Comparison of ENCODE assay signal across 38 mouse cellular contexts in genomic region chr11:46366357-46366756, GRCm38 (mm10). TPM values are rescaled to one million over a fixed set of nuclear protein-coding genes. Genes with fewer than 3 reads are reported as not detected.
"Had no signal": no experiment of that assay in that cellular context is flagged by ENCODE, and none has a peak within 500 bp of the region (broad histone marks: within the 10 kb centered on the region; RNA-seq: fewer than 3 reads in every experiment).

No protein-coding gene starts in this region.

- H3K36me3 ChIP-seq: heart, embryonic 13.5 days; heart, embryonic 15.5 days; hindbrain, embryonic 13.5 days; intestine, embryonic 15.5 days; limb, embryonic 13.5 days; limb, embryonic 15.5 days; liver, embryonic 13.5 days had no signal

- H3K4me2 ChIP-seq: heart, embryonic 11.5 days; heart, embryonic 13.5 days; heart, embryonic 15.5 days; hindbrain, embryonic 13.5 days; intestine, embryonic 15.5 days; limb, embryonic 13.5 days; limb, embryonic 15.5 days; liver, embryonic 13.5 days had no signal

- H3K27ac ChIP-seq: gastrocnemius, adult 2 months; heart, adult 2 months; heart, embryonic 13.5 days; heart, embryonic 15.5 days; hindbrain, embryonic 13.5 days; intestine, embryonic 15.5 days; layer of hippocampus, adult 2 months; limb, embryonic 13.5 days; limb, embryonic 15.5 days; liver, embryonic 13.5 days had no signal

- H3K27me3 ChIP-seq: heart, embryonic 13.5 days; heart, embryonic 15.5 days; hindbrain, embryonic 13.5 days; intestine, embryonic 15.5 days; limb, embryonic 13.5 days; limb, embryonic 15.5 days; liver, embryonic 13.5 days had no signal

- H3K9ac ChIP-seq: heart, embryonic 13.5 days; heart, embryonic 15.5 days; hindbrain, embryonic 13.5 days; intestine, embryonic 15.5 days; limb, embryonic 13.5 days; limb, embryonic 15.5 days; liver, embryonic 13.5 days had no signal

- H3K9me3 ChIP-seq: heart, embryonic 13.5 days; heart, embryonic 15.5 days; hindbrain, embryonic 13.5 days; intestine, embryonic 15.5 days; limb, embryonic 13.5 days; limb, embryonic 15.5 days; liver, embryonic 13.5 days had no signal

- H3K4me3 ChIP-seq: gastrocnemius, adult 2 months; heart, adult 2 months; heart, embryonic 13.5 days; heart, embryonic 15.5 days; hindbrain, embryonic 13.5 days; intestine, embryonic 15.5 days; layer of hippocampus, adult 2 months; limb, embryonic 13.5 days; limb, embryonic 15.5 days; liver, embryonic 13.5 days had no signal

- H3K4me1 ChIP-seq: heart, embryonic 13.5 days; heart, embryonic 15.5 days; hindbrain, embryonic 13.5 days; intestine, embryonic 15.5 days; liver, embryonic 13.5 days had no signal

- ATAC-seq: hindbrain, embryonic 16.5 days; inflammation-experienced regulatory T-cells, adult 6 months; intestine, embryonic 15.5 days; intestine, postnatal 0 days had no signal

- DNase-seq: gastrocnemius, adult 2 months; gastrocnemius, postnatal 10 days; gastrocnemius, postnatal 25 days; heart, adult 2 months; heart, postnatal 4 days; kidney, adult 18-20 months; kidney, adult 8-10 months; kidney, postnatal 10 days; kidney, postnatal 25 days; kidney, postnatal 4 days; layer of hippocampus, adult 9-11 months; layer of hippocampus, postnatal 36 days; left cerebral cortex, postnatal 4 days; liver, embryonic 13.5 days had no signal

RNA-seq across cellular contexts. Expression of gene Itk, which starts 23.0 kb away (rescaled TPM):
- total RNA-seq: gastrocnemius, adult 2 months had no signal
- polyA plus RNA-seq: heart, embryonic 11.5 days; heart, embryonic 13.5 days; heart, postnatal 0 days; hindbrain, embryonic 11.5 days; hindbrain, embryonic 13.5 days; hindbrain, embryonic 16.5 days; limb, embryonic 11.5 days had no signal

RNA-seq across cellular contexts. Expression of gene Fam71b, which starts 30.0 kb away (rescaled TPM):
- total RNA-seq: gastrocnemius, adult 2 months; gastrocnemius, postnatal 10 days; gastrocnemius, postnatal 25 days; gastrocnemius, postnatal 4 days; heart, adult 2 months; heart, postnatal 25 days; heart, postnatal 4 days; layer of hippocampus, adult 2 months; layer of hippocampus, postnatal 14 days; layer of hippocampus, postnatal 36 days; left cerebral cortex, adult 18-20 months; left cerebral cortex, adult 8-10 months; left cerebral cortex, postnatal 10 days; left cerebral cortex, postnatal 25 days; left cerebral cortex, postnatal 4 days had no signal
- polyA plus RNA-seq: frontal cortex, adult 2 months; heart, embryonic 13.5 days; heart, embryonic 15.5 days; heart, postnatal 0 days; hindbrain, embryonic 11.5 days; hindbrain, embryonic 13.5 days; hindbrain, embryonic 16.5 days; intestine, embryonic 15.5 days; intestine, postnatal 0 days; kidney, embryonic 14.5 days; kidney, embryonic 16.5 days; limb, embryonic 11.5 days; limb, embryonic 13.5 days; limb, embryonic 15.5 days; liver, embryonic 13.5 days had no signal
